Mouse (Mus musculus): ENCODE measurements around the gene Gzme.
"Not testable (repeated sequence)": the region's sequence is repeated elsewhere in the genome, so short reads cannot be mapped to it uniquely, and the experiment has no call there.

- not testable (repeated sequence) for TF ChIP-seq POLR2A (IDR thresholded peaks at IDR 0.05; ENCODE audit: borderline replicate concordance, insufficient read depth, low read length); CTCF (IDR thresholded peaks at IDR 0.05; ENCODE audit: borderline replicate concordance, insufficient read depth, low read depth, low read length)
These were observed 12.1 kb upstream of the Gzme start, which contains the start of gene Gzmd for GRCm38 (mm10) chr14:56132508-56132907.
